Mouse (Mus musculus) monocyte, adult 5-6 weeks (primary cell): ENCODE data around the gene Pacsin2. TPM values are rescaled to one million over a fixed set of nuclear protein-coding genes. Genes with fewer than 3 reads are reported as not detected.
A peak's percentile ranks its signal among the peaks of the same experiment; 100 is the strongest.
"Not testable (repeated sequence)": the region's sequence is repeated elsewhere in the genome, so short reads cannot be mapped to it uniquely, and the experiment has no call there.

Experiments
- ATAC-seq: fragments of 153-309, 156-312 bp; replicated peaks from 2 replicates; pipeline ENCODE4 v1.8.0; 2017; ENCODE audit warnings: mild to moderate bottlenecking; ENCODE audit not compliant: low TSS enrichment, insufficient number of reproducible peaks, severe bottlenecking, poor library complexity, low FRiP score
- total RNA-seq: library from RNA; stranded (forward); fragments of 200-1000, 200-491, 200-594 nt; gene quantifications from 3 replicates; pipeline ENCODE4 v1.2.3, GENCODE M21; 2017

Pacsin2 gene
- total RNA-seq, 1 experiment from 2014 or later, result 92.8 TPM

DNA sequence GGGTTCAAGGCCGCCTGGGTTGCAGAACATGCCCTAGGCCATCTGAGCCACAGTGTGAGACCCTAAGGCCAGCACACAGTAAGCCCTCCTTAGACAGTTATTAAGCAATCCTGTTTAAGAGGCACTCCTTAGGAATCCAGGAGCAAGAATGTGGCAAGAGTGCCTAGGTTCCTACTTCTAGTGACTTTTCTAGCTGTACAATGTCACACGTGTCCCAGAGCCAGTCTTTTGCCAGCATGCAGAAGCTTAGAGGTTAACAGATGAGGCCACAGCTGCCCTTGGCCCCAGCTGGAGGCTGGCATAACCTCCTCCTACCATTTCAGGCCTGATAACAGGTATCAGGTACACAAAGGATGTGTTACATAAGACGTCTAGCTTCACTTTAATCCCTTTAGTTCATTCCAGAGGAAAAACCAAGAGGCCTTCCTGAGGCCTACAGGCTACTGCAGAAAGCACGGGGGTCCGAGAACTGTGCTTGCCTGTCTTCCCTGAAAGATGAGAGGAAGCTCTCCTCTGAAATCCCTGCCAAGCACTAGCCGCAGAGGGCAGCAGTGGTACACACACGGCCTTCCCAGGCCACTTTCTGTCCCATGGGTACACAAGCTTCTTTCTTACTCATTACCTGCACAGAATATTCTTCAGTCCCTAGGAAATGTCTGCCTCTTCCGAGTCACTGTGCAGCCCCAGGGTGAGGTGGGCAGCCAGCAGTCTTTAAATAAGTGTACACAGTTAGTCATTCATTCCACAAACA lies 55.5 kb downstream of the Pacsin2 start:
- no peak for ATAC-seq

DNA sequence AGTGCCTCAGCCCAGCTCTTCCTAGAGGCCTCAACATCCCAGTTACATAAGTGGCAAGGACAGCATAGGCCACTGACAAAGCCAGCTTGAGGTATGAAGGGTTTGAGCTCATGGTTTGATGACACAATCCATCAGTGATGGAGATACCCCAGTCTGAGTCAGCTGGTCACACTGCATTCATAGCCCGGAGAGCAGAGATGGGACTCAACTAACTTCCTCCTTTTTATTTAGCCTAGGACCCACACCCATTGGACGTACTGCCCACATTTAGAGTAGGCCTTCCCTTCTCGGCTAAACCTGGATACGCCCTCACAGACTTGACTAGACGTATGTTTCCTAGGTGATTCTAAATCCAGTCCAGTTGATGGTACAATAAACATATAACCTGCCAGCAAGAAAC lies 56.2 kb downstream of the Pacsin2 start:
- peak; percentile 87 for ATAC-seq

GRCm38 (mm10) chr15:83407502-83407901 lies 56.9 kb downstream of the Pacsin2 start:
- ATAC-seq, result no peak

- ATAC-seq, result not testable (repeated sequence)
Measured at GRCm38 (mm10) chr15:83405866-83406265, 58.5 kb downstream of the Pacsin2 start.

- ATAC-seq, result no peak
Measured at GRCm38 (mm10) chr15:83404008-83404407, 60.4 kb downstream of the Pacsin2 start.

- no peak for ATAC-seq
Measured at GRCm38 (mm10) chr15:83403016-83403415, 61.4 kb downstream of the Pacsin2 start.

GRCm38 (mm10) chr15:83392722-83393121 lies 71.7 kb downstream of the Pacsin2 start:
- ATAC-seq, result no peak

- ATAC-seq, result no peak
Measured at GRCm38 (mm10) chr15:83387911-83388310, 76.5 kb downstream of the Pacsin2 start.

DNA sequence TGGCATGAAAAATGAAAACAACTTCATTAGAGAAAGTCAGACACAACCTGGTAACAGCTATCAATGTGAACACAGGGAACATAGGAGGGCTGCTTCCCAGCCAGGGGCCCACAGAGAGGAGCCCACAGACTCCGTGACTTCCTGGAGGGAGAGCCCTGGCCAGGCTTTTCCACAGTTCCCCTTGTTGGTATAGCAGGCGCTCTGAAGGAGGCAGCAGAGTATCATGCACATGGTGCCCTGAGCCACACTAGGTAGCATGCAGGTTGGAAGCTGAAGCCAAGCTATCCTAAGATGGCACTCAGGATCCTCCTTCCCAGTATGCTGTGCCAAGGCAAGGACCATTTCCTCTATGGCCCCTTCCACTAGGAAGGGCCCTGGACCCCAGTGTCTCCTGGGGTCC lies 80.8 kb downstream of the Pacsin2 start:
- no peak for ATAC-seq

GRCm38 (mm10) chr15:83383136-83383535 lies 81.3 kb downstream of the Pacsin2 start:
- ATAC-seq, result no peak

GRCm38 (mm10) chr15:83382467-83382866 lies 81.9 kb downstream of the Pacsin2 start:
- no peak for ATAC-seq

GRCm38 (mm10) chr15:83377153-83377552 lies 87.3 kb downstream of the Pacsin2 start:
- no peak for ATAC-seq

DNA sequence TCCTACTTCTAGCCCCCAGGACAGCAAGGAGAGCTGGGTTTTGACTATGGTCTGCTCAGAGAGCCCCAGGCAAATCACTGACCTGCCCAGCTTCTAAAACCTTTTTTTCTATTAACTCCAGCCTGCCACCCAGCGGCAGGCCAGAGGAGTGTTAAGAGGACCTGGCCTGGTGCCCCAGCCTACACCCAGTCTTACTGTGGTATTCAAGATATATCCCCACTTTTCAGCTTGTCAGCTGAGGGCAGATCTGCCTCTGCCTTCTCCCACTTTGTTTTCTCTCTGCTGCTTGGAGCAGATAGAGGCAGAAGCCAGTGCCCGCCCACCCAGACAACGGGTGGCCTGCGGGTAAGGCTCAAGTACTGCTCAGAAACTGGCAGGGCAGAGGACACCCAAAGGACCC lies 89.3 kb downstream of the Pacsin2 start:
- ATAC-seq, result no peak; the same call in 1 of the 2 replicates

GRCm38 (mm10) chr15:83374076-83374475 lies 90.3 kb downstream of the Pacsin2 start:
- no peak for ATAC-seq

- ATAC-seq, result not testable (repeated sequence)
Measured at GRCm38 (mm10) chr15:83368702-83369101, 95.7 kb downstream of the Pacsin2 start.

GRCm38 (mm10) chr15:83368261-83368660 lies 96.1 kb downstream of the Pacsin2 start:
- ATAC-seq, result no peak

- peak; percentile 93 for ATAC-seq
Measured at GRCm38 (mm10) chr15:83366933-83367552, 97.4 kb downstream of the Pacsin2 start.

- ATAC-seq, result no peak
Measured at GRCm38 (mm10) chr15:83365697-83366096, 98.7 kb downstream of the Pacsin2 start.

GRCm38 (mm10) chr15:83364194-83364593 lies 100.2 kb downstream of the Pacsin2 start:
- ATAC-seq, result no peak

- not testable (repeated sequence) for ATAC-seq
Measured at GRCm38 (mm10) chr15:83362813-83363212, 101.6 kb downstream of the Pacsin2 start.
